Mouse (Mus musculus): ENCODE measurements around the gene Fam107a.

- TF ChIP-seq CTCF (IDR thresholded peaks at IDR 0.05; ENCODE audit: borderline replicate concordance, insufficient read depth, low read length) (no peak), POLR2A (IDR thresholded peaks at IDR 0.05; ENCODE audit: low read depth, low read length) (no peak)
These were observed 3.3 kb downstream of the Fam107a start for GRCm38 (mm10) chr14:8314536-8314935.

Data from embryonic fibroblast, embryonic 13.5 days (primary cell).